In the genomic region with DNA sequence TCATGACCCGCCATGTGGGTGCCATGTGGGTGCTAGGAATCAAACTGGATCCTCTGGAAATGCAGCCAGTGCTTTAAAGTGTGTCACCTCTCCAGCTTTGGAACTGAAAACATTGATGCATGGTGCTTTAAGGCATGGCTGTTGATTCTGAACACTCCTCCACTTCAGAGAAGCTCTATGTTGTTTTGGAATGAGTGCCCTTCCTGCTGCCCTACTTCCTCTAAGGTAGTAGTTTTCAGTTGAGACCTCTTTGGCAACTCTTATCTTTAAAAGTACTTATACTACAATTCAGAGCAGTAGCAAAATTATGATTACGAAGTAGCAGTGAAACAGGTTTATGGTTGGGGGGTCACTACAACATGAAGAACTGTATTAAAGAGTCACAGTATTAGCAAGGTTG, we compare ENCODE assay signal across 22 mouse cellular contexts. TPM values are rescaled to one million over a fixed set of nuclear protein-coding genes. Genes with fewer than 3 reads are reported as not detected.
A peak's percentile ranks its signal among the peaks of the same experiment; 100 is the strongest.
DNase-seq lines count a peak whose midpoint lies in the region; ATAC-seq and TF ChIP-seq lines count a peak whose summit lies in the region.
"Had no signal": no experiment of that assay in that cellular context is flagged by ENCODE, and none has a peak within 500 bp of the region (broad histone marks: within the 10 kb centered on the region; RNA-seq: fewer than 3 reads in every experiment).

No protein-coding gene starts in this region.

- no peak for TF ChIP-seq CTCF in layer of hippocampus, adult 2 months (conservative IDR thresholded peaks at IDR 0.05)

- no peaks in the 10 kb centered on the region for H3K9me3 ChIP-seq in embryonic facial prominence, embryonic 15.5 days (replicated peaks)
- H3K9me3 ChIP-seq in embryonic facial prominence, embryonic 10.5 days: no peaks in the 10 kb centered on the region
- no peaks in the 10 kb centered on the region for H3K9me3 ChIP-seq in neural tube, embryonic 13.5 days
- H3K9me3 ChIP-seq: forebrain, embryonic 13.5 days; G1E; heart, embryonic 10.5 days; heart, embryonic 15.5 days; hindbrain, embryonic 13.5 days; liver, embryonic 12.5 days; midbrain, embryonic 13.5 days; stomach, embryonic 15.5 days had no signal

- peaks cover 22% of the 10 kb centered on the region for H3K4me1 ChIP-seq in embryonic facial prominence, embryonic 15.5 days
- H3K4me1 ChIP-seq in embryonic facial prominence, embryonic 10.5 days: peaks cover 27% of the 10 kb centered on the region
- peaks cover 19% of the 10 kb centered on the region for H3K4me1 ChIP-seq in neural tube, embryonic 13.5 days (replicated peaks)
- H3K4me1 ChIP-seq: forebrain, embryonic 13.5 days had no signal

- H3K4me2 ChIP-seq in embryonic facial prominence, embryonic 15.5 days (replicated peaks): no peak overlapping the region
- H3K4me2 ChIP-seq in neural tube, embryonic 13.5 days: no peak overlapping the region
- H3K4me2 ChIP-seq: forebrain, embryonic 13.5 days; heart, embryonic 15.5 days; hindbrain, embryonic 13.5 days; liver, embryonic 12.5 days; midbrain, embryonic 13.5 days; stomach, embryonic 15.5 days had no signal

- 86% methylated on average over 2 of the region's 2 CpGs for WGBS in embryonic facial prominence, embryonic 15.5 days
- 96% methylated on average over 2 of the region's 2 CpGs for WGBS in embryonic facial prominence, embryonic 10.5 days
- WGBS in neural tube, embryonic 13.5 days: 95% methylated on average over 2 of the region's 2 CpGs

- H3K9ac ChIP-seq in embryonic facial prominence, embryonic 15.5 days: no peak overlapping the region
- H3K9ac ChIP-seq in neural tube, embryonic 13.5 days: no peak overlapping the region
- H3K9ac ChIP-seq: forebrain, embryonic 13.5 days; heart, embryonic 15.5 days; hindbrain, embryonic 13.5 days; liver, embryonic 12.5 days; liver, postnatal 0 days; midbrain, embryonic 13.5 days; stomach, embryonic 15.5 days had no signal

- no peak for ATAC-seq in embryonic facial prominence, embryonic 15.5 days (ENCODE audit: insufficient number of reproducible peaks, low FRiP score, low TSS enrichment, low read depth)
- no peak for ATAC-seq in neural tube, embryonic 13.5 days (ENCODE audit: low read depth)
- ATAC-seq: forebrain, embryonic 13.5 days; intestine, postnatal 0 days; liver, embryonic 12.5 days; midbrain, embryonic 13.5 days; Patski had no signal

- no peaks in the 10 kb centered on the region for H3K27me3 ChIP-seq in embryonic facial prominence, embryonic 15.5 days
- no peaks in the 10 kb centered on the region for H3K27me3 ChIP-seq in embryonic facial prominence, embryonic 10.5 days (replicated peaks; ENCODE audit: low read depth, poor library complexity, severe bottlenecking)
- H3K27me3 ChIP-seq in neural tube, embryonic 13.5 days: no peaks in the 10 kb centered on the region
- H3K27me3 ChIP-seq: forebrain, embryonic 13.5 days; heart, embryonic 15.5 days; hindbrain, embryonic 13.5 days; liver, embryonic 12.5 days; midbrain, embryonic 13.5 days; Patski; stomach, embryonic 15.5 days had no signal

- peak overlapping the region; percentile 11; the same call in 1 of the 2 replicates for H3K27ac ChIP-seq in embryonic facial prominence, embryonic 15.5 days (replicated peaks)
- H3K27ac ChIP-seq in embryonic facial prominence, embryonic 10.5 days (replicated peaks): no peak overlapping the region
- peak overlapping the region; percentile 25; the same call in 1 of the 2 replicates for H3K27ac ChIP-seq in layer of hippocampus, adult 2 months
- H3K27ac ChIP-seq in neural tube, embryonic 13.5 days (replicated peaks): 0 out of 2 replicates have a peak overlapping the region, but pooled peaks have one; percentile 2
- H3K27ac ChIP-seq: forebrain, embryonic 13.5 days; heart, embryonic 10.5 days; heart, embryonic 15.5 days; hindbrain, embryonic 13.5 days; liver, embryonic 12.5 days; midbrain, embryonic 13.5 days; stomach, embryonic 15.5 days had no signal

- H3K36me3 ChIP-seq in embryonic facial prominence, embryonic 15.5 days: peaks cover 14% of the 10 kb centered on the region
- H3K36me3 ChIP-seq in embryonic facial prominence, embryonic 10.5 days (replicated peaks): peaks cover 40% of the 10 kb centered on the region
- no peaks in the 10 kb centered on the region; the same call in 1 of the 2 replicates for H3K36me3 ChIP-seq in neural tube, embryonic 13.5 days
- H3K36me3 ChIP-seq: midbrain, embryonic 13.5 days; stomach, embryonic 15.5 days had no signal

- no peak overlapping the region for H3K4me3 ChIP-seq in embryonic facial prominence, embryonic 15.5 days (replicated peaks)
- H3K4me3 ChIP-seq in embryonic facial prominence, embryonic 10.5 days: no peak overlapping the region
- no peak overlapping the region for H3K4me3 ChIP-seq in layer of hippocampus, adult 2 months
- no peak overlapping the region for H3K4me3 ChIP-seq in neural tube, embryonic 13.5 days
- H3K4me3 ChIP-seq: forebrain, embryonic 13.5 days; heart, embryonic 10.5 days; heart, embryonic 15.5 days; hindbrain, embryonic 13.5 days; liver, embryonic 12.5 days; midbrain, embryonic 13.5 days; stomach, embryonic 15.5 days had no signal

- no peak for DNase-seq in embryonic facial prominence, embryonic 10.5 days (ENCODE audit: low spot score)
- no peak for DNase-seq in layer of hippocampus, adult 2 months (ENCODE audit: low spot score in 2 of 2)
- DNase-seq in layer of hippocampus, adult 9-11 months: no peak
- DNase-seq in neural tube, embryonic 10.5 days (ENCODE audit: extremely low spot score, low spot score): no peak
- no peak for DNase-seq in urinary bladder, postnatal 10 days (ENCODE audit: low spot score)
- DNase-seq: adrenal gland, postnatal 10 days; cerebellum, adult 11 months; cerebellum, adult 9-10 months; gastrocnemius, postnatal 14 days; liver, postnatal 0 days had no signal

RNA-seq across cellular contexts. Expression of a gene that starts 18.6 kb away (rescaled TPM):
- polyA plus RNA-seq in embryonic facial prominence, embryonic 15.5 days (2015; fragmentation: Nextera tagmentation; extraction: Ambion mirVana): 68.8 and 74.6 TPM in 2 replicates
- 54.0 and 55.7 TPM in 2 replicates for polyA plus RNA-seq in embryonic facial prominence, embryonic 10.5 days (2016; fragmentation: Nextera tagmentation; extraction: Ambion mirVana)
- 10 to 100 TPM; 68.7 to 69.5 TPM for total RNA-seq in layer of hippocampus, adult 2 months (2021)
- 32.7 and 36.2 TPM in 2 replicates for polyA plus RNA-seq in neural tube, embryonic 13.5 days (2015; fragmentation: Nextera tagmentation; extraction: Ambion mirVana)
